In genomic region chr8:46741991-46742690, GRCm38 (mm10) we compare ENCODE assay signal across 8 mouse cellular contexts. TPM values are rescaled to one million over a fixed set of nuclear protein-coding genes. Genes with fewer than 3 reads are reported as not detected.
DNase-seq lines count a peak whose midpoint lies in the region; ATAC-seq lines count a peak whose summit lies in the region.

No protein-coding gene starts in this region.

- peak overlapping the region; percentile 65 for H3K4me2 ChIP-seq in lung, embryonic 16.5 days (ENCODE audit: low read depth, low read length)
- H3K4me2 ChIP-seq in limb, embryonic 13.5 days (replicated peaks) = peak overlapping the region; percentile 86
- peak overlapping the region; percentile 68 for H3K4me2 ChIP-seq in stomach, embryonic 15.5 days

- ATAC-seq in CD4-positive, CD25-positive, alpha-beta regulatory T cell, adult 4 months = no peak
- no peak for ATAC-seq in lung, embryonic 16.5 days (ENCODE audit: low read depth)
- no peak for ATAC-seq in limb, embryonic 13.5 days (ENCODE audit: low FRiP score, low read depth)
- ATAC-seq in stomach, embryonic 15.5 days (ENCODE audit: insufficient read depth, low FRiP score, low read depth) = no peak

- peaks cover 28% of the 10 kb centered on the region for H3K4me1 ChIP-seq in lung, embryonic 16.5 days (replicated peaks; ENCODE audit: control insufficient read depth, insufficient read depth, low read length)
- peaks cover 39% of the 10 kb centered on the region for H3K4me1 ChIP-seq in limb, embryonic 13.5 days
- peaks cover 21% of the 10 kb centered on the region; the same call in 1 of the 2 replicates for H3K4me1 ChIP-seq in stomach, embryonic 15.5 days

- H3K36me3 ChIP-seq in lung, embryonic 16.5 days (ENCODE audit: control insufficient read depth, insufficient read depth, low read length) = no peaks in the 10 kb centered on the region
- H3K36me3 ChIP-seq in limb, embryonic 13.5 days = no peaks in the 10 kb centered on the region
- no peaks in the 10 kb centered on the region for H3K36me3 ChIP-seq in stomach, embryonic 15.5 days

- H3K9me3 ChIP-seq in lung, embryonic 16.5 days (ENCODE audit: control insufficient read depth, low read length) = no peaks in the 10 kb centered on the region
- no peaks in the 10 kb centered on the region for H3K9me3 ChIP-seq in limb, embryonic 13.5 days
- no peaks in the 10 kb centered on the region for H3K9me3 ChIP-seq in stomach, embryonic 15.5 days

- no peaks in the 10 kb centered on the region for H3K27me3 ChIP-seq in lung, embryonic 16.5 days (ENCODE audit: control insufficient read depth, insufficient read depth, low read depth, low read length)
- H3K27me3 ChIP-seq in limb, embryonic 13.5 days = no peaks in the 10 kb centered on the region
- no peaks in the 10 kb centered on the region for H3K27me3 ChIP-seq in stomach, embryonic 15.5 days (replicated peaks)

- peak overlapping the region; percentile 99 for H3K9ac ChIP-seq in lung, embryonic 16.5 days (ENCODE audit: low read length)
- H3K9ac ChIP-seq in limb, embryonic 13.5 days = peak overlapping the region; percentile 98
- H3K9ac ChIP-seq in stomach, embryonic 15.5 days = no peak overlapping the region

- peak overlapping the region; percentile 95 for H3K27ac ChIP-seq in lung, embryonic 16.5 days (ENCODE audit: low read length)
- no peak overlapping the region for H3K27ac ChIP-seq in limb, embryonic 13.5 days
- peak overlapping the region; percentile 91 for H3K27ac ChIP-seq in stomach, embryonic 15.5 days

- DNase-seq in CD4-positive, CD25-positive, alpha-beta regulatory T cell, adult 2 months (ENCODE audit: low read depth, low spot score) = peak; percentile 35
- no peak for DNase-seq in lung, postnatal 4 days
- no peak for DNase-seq in layer of hippocampus, adult 11-12 months (ENCODE audit: low spot score)
- DNase-seq in cerebellum, adult 9-11 months = no peak

- peak overlapping the region; percentile 86 for H3K4me3 ChIP-seq in lung, embryonic 16.5 days (ENCODE audit: low read length)
- peak overlapping the region; percentile 94 for H3K4me3 ChIP-seq in limb, embryonic 13.5 days
- H3K4me3 ChIP-seq in stomach, embryonic 15.5 days (replicated peaks) = peak overlapping the region; percentile 89

- WGBS in lung, embryonic 16.5 days = 37% methylated on average over 8 of the region's 8 CpGs
- 48% methylated on average over 8 of the region's 8 CpGs for WGBS in limb, embryonic 13.5 days
- 25% methylated on average over 8 of the region's 8 CpGs for WGBS in stomach, embryonic 15.5 days

RNA-seq across cellular contexts. Expression of gene Irf2, which starts 2.6 kb away (rescaled TPM):
- polyA plus RNA-seq in CD4-positive, CD25-positive, alpha-beta regulatory T cell, adult 4 months (2017; shearing (Covaris generic)) = 100 to 1,000 TPM; 244 to 267 TPM
- polyA plus RNA-seq in lung, embryonic 16.5 days (2015; fragmentation: Nextera tagmentation; extraction: Ambion mirVana) = 38.3 and 39.4 TPM in 2 replicates
- polyA plus RNA-seq in limb, embryonic 13.5 days (2015; fragmentation: Nextera tagmentation; extraction: Ambion mirVana) = 15.8 and 19.6 TPM in 2 replicates
- polyA plus RNA-seq in stomach, embryonic 15.5 days (2015; fragmentation: Nextera tagmentation; extraction: Ambion mirVana) = 31.5 and 34.5 TPM in 2 replicates
